Mouse (Mus musculus) C2C12 (cell line): ENCODE measurements around the gene Nudt14. TPM values are rescaled to one million over a fixed set of nuclear protein-coding genes. Genes with fewer than 3 reads are reported as not detected.

Experiments used
- H3K27me3 ChIP-seq: one replicate; pipeline ENCODE4 v1.6.1; 2011; ENCODE audit not compliant: control insufficient read depth, insufficient read depth, insufficient read length
- H3K36me3 ChIP-seq: one replicate; pipeline ENCODE4 v1.6.1; 2011; ENCODE audit not compliant: control insufficient read depth, insufficient read depth
- H3K4me3 ChIP-seq: one replicate; pipeline ENCODE4 v1.5.1; 2011; ENCODE audit warnings: mild to moderate bottlenecking, control low read depth; ENCODE audit not compliant: poor library complexity, insufficient read depth, severe bottlenecking
- H3K79me2 ChIP-seq: one replicate; pipeline ENCODE4 v1.6.1; 2011; ENCODE audit not compliant: control insufficient read depth, insufficient read depth
- H3K79me3 ChIP-seq: one replicate; pipeline ENCODE4 v1.6.1; 2011; ENCODE audit warnings: low read depth, control low read depth
- H3ac ChIP-seq: one replicate; pipeline ENCODE3; 2011; ENCODE audit warnings: low read depth; ENCODE audit not compliant: control insufficient read depth, insufficient read length
- CEBPB ChIP-seq: IDR thresholded peaks from one replicate; pipeline ENCODE4 v1.6.1; 2011; ENCODE audit warnings: low read depth, mild to moderate bottlenecking, control low read depth, moderate library complexity
- CTCF ChIP-seq: IDR thresholded peaks from one replicate; pipeline ENCODE4 v1.5.1; 2011; ENCODE audit not compliant: control insufficient read depth, insufficient read depth, insufficient read length
- FOSL1 ChIP-seq: IDR thresholded peaks from one replicate; pipeline ENCODE4 v1.8.0; 2011; ENCODE audit warnings: mild to moderate bottlenecking, low read length; ENCODE audit not compliant: poor library complexity, insufficient read depth, severe bottlenecking
- MAX ChIP-seq: IDR thresholded peaks from one replicate; pipeline ENCODE4 v1.6.1; 2011; ENCODE audit warnings: mild to moderate bottlenecking, control low read depth
- MYOD1 ChIP-seq: IDR thresholded peaks from one replicate; pipeline ENCODE4 v1.6.1; 2011; ENCODE audit warnings: low read depth; ENCODE audit not compliant: control insufficient read depth, insufficient read length
- MYOG ChIP-seq: IDR thresholded peaks from one replicate; pipeline ENCODE4 v1.6.1; 2011; ENCODE audit not compliant: control insufficient read depth, insufficient read length; ENCODE audit errors: extremely low read depth
- USF1 ChIP-seq: IDR thresholded peaks from one replicate; pipeline ENCODE4 v1.6.1; 2011; ENCODE audit warnings: low read depth, mild to moderate bottlenecking, control low read depth, moderate library complexity
- polyA plus RNA-seq: library from polyadenylated mRNA; unstranded; fragments of >200 nt; fragmentation: generic; extraction: Trizol; gene quantifications from one replicate; pipeline ENCODE4 v1.2.1, GENCODE M21; 2012; ENCODE audit warnings: missing spikeins

The Nudt14 gene
- polyA plus RNA-seq, 1 experiment, result 77.7 TPM

DNA sequence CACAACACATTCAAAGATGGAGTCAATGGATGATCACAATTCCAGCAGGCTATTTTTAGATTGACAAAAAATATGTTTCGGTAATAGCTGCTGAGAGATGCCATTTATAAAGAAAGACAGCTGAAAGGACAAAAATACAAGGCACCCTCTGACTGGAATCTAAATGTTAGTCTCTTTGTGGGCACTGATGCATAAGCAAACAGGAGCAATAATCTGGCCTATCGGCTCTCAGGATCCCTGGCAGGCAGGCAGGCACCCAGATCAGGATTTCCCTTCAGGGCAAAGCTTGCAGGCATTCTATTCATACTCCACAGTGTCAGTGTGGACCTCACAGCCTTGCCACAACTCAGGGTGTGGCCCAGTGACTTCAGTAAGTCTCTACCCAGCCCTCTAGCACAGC is 40.1 kb upstream of the Nudt14 start:
- Histone ChIP-seq H3K36me3 (peaks cover 79% of the 10 kb centered on the region), H3K79me2 (peaks cover 28% of the 10 kb centered on the region), H3K79me3 (no peaks in the 10 kb centered on the region), H3K4me3 (no peak overlapping the region), H3ac (no peak overlapping the region), H3K27me3 (no peaks in the 10 kb centered on the region)
- TF ChIP-seq FOSL1 (no peak), MAX (no peak), CTCF (no peak), MYOG (no peak)

DNA sequence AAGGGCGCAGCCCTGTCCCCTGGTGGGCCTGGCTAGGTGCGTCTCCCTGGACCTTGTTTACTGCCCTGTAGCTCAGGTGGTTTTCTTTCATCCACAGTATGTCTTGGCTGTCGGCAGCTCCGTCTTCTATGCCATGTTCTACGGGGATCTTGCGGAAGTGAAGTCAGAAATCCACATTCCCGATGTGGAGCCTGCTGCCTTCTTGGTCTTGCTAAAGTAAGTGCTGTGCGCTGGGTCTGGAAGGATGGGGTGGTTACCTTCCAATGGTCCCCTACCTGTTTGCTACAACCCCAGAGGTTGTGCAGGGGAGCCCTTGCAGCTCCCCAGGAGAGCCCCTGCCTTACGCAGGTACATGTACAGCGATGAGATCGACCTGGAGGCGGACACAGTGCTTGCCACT is 35.2 kb upstream of the Nudt14 start:
- peak overlapping the region; percentile 77 for H3ac ChIP-seq
- H3K36me3 ChIP-seq, result peaks cover 61% of the 10 kb centered on the region
- peaks cover 21% of the 10 kb centered on the region for H3K79me2 ChIP-seq
- H3K4me3 ChIP-seq, result peak overlapping the region; percentile 53
- no peak for TF ChIP-seq MYOD1
- no peak for TF ChIP-seq USF1
- TF ChIP-seq CEBPB, result no peak
- no peak for TF ChIP-seq MYOG
- TF ChIP-seq FOSL1, result no peak
- no peaks in the 10 kb centered on the region for H3K27me3 ChIP-seq
- peaks cover 1% of the 10 kb centered on the region for H3K79me3 ChIP-seq

DNA sequence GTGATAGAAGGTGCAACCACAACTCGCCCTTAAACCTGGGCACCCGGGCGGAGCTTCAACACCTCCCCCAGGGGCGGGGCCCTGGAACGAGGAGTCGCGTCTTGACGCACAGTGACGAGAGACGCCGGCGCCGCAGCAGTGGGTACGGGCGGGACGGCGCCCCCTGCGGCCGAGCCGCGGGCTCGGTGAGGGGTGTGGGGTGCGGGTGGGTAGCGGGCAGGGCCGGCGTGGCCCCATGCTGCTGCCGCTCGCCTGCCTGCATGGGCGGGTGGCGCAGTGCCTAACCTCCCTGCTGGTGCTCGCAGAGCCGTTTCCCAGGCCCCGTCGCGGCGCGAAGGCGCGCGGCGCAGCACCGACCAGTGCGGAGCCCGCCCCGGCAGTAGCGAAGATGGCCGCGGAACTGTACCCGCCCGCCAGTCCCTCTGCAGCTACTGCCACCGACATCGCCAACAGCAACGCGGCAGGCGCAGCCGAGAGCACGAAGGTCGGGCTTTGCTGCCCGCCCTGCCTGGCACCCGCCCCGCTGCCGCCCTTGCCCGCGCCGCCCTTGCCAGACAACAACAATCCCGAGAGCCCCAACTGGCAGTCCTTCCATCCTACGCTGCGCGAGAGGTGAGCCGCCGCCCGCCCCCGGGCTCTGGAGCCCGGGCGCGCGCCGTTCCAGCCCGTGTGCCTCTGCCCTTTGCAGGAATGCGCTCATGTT is 34.6 kb upstream of the Nudt14 start, which contains the start of gene Btbd6:
Btbd6 (plus strand) TSS at position 112 of the 703 bp plus-strand sequence.
- TF ChIP-seq MAX (peak; percentile 47), FOSL1 (no peak), MYOD1 (no peak), CEBPB (no peak), MYOG (no peak), CTCF (peak; percentile 90), USF1 (no peak)
- peak within 1 kb of the TSS; percentile 53 for H3K4me3 ChIP-seq
- peaks cover 57% of the 10 kb centered on the region for H3K36me3 ChIP-seq
- peaks cover 21% of the 10 kb centered on the region for H3K79me2 ChIP-seq
- H3K79me3 ChIP-seq, result peaks cover 1% of the 10 kb centered on the region
- no peaks in the 10 kb centered on the region for H3K27me3 ChIP-seq
- H3ac ChIP-seq, result peak within 1 kb of the TSS; percentile 77

DNA sequence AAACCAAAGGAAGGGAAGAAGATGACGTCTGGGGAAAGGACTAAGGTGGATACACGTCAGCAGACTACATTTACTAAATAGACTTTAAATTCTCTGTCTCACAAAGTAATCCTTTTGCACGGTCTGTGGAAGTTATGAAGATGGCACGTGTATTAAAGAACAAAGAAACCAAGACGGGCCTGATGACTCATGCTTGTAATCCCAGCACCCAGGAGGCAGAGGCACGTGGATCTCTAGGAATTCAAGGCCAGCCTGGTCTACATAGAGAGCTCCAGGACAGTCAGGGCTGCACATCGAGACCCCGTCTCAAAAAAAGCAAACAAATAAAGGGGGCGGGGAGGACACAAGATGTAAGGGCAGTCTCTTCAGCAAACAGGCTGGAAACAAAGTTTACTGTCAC is 32.8 kb upstream of the Nudt14 start:
- peaks cover 21% of the 10 kb centered on the region for H3K79me2 ChIP-seq
- TF ChIP-seq FOSL1 (no peak), CTCF (no peak), USF1 (no peak), CEBPB (no peak), MYOG (no peak), MAX (no peak), MYOD1 (no peak)
- no peak overlapping the region for H3ac ChIP-seq
- peaks cover 57% of the 10 kb centered on the region for H3K36me3 ChIP-seq
- H3K79me3 ChIP-seq, result peaks cover 1% of the 10 kb centered on the region
- H3K27me3 ChIP-seq, result no peaks in the 10 kb centered on the region
- no peak overlapping the region for H3K4me3 ChIP-seq

DNA sequence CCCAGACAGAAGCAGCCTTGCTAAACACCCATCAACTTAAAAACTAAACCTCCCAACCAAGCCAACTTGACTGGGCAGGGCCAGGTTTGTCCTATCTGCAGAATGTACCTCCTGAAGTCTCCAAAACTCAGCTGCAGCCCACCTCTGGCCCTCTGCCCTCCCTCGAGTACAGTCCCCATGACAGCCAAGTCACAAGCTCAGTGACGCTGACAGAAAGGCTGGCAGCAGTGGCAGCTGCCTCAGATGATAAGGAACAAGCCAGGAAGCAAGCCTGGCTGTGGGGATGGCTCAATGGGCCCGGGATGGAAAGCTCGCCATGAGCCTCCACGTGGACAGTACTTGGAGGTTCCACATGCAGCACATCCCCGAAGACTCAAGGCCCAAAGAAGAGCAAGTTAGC is 27.7 kb upstream of the Nudt14 start:
- TF ChIP-seq MYOD1 (no peak), CEBPB (no peak), MYOG (no peak), CTCF (no peak), FOSL1 (no peak), USF1 (no peak), MAX (no peak)
- H3K27me3 ChIP-seq, result no peaks in the 10 kb centered on the region
- peaks cover 1% of the 10 kb centered on the region for H3K79me3 ChIP-seq
- no peaks in the 10 kb centered on the region for H3K79me2 ChIP-seq
- no peak overlapping the region for H3K4me3 ChIP-seq
- H3K36me3 ChIP-seq, result peaks cover 82% of the 10 kb centered on the region
- H3ac ChIP-seq, result no peak overlapping the region

DNA sequence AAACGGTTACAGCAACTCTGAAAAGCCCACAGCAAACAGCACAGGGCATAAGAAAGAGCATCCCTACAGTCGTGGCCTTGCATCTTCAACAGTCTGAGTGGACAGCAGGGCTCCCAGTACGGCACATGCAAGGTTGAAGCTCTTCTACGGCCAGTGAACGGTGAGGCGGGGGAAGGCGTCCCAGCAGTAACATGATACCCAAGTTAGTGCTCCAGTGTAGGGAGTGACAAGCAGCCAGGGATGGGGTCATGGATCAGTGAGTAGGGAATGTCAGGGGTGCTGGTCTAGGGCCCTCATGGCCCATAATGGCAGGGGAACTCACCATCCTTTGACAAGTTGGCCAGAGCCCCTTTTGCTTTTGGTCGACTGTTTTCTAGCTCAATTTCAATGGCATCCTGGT is 27.0 kb upstream of the Nudt14 start:
- peaks cover 82% of the 10 kb centered on the region for H3K36me3 ChIP-seq
- no peaks in the 10 kb centered on the region for H3K79me2 ChIP-seq
- no peaks in the 10 kb centered on the region for H3K79me3 ChIP-seq
- H3ac ChIP-seq, result no peak overlapping the region
- no peaks in the 10 kb centered on the region for H3K27me3 ChIP-seq
- TF ChIP-seq FOSL1 (no peak), CEBPB (no peak), MYOG (no peak), CTCF (no peak), MAX (no peak), MYOD1 (no peak), USF1 (no peak)
- H3K4me3 ChIP-seq, result no peak overlapping the region
